Mouse (Mus musculus): ENCODE data around the gene Apba1. TPM values are rescaled to one million over a fixed set of nuclear protein-coding genes. Genes with fewer than 3 reads are reported as not detected.

The Apba1 gene
- polyA plus RNA-seq, 1 experiment from 2014 or later, result 0.10 TPM

- no peak overlapping the region for H3K9ac ChIP-seq (ENCODE audit: low read depth, low read length)
- H3K4me1 ChIP-seq (replicated peaks; ENCODE audit: control insufficient read depth, insufficient read depth, low read length), result no peaks in the 10 kb centered on the region
- no peaks in the 10 kb centered on the region for H3K36me3 ChIP-seq (ENCODE audit: control insufficient read depth, insufficient read depth, low read length)
- ATAC-seq (replicated peaks; ENCODE audit: low FRiP score), result no peak
- no peaks in the 10 kb centered on the region for H3K9me3 ChIP-seq (ENCODE audit: control insufficient read depth, low read length)
- H3K4me3 ChIP-seq (ENCODE audit: low read depth, low read length), result no peak overlapping the region
- no peak overlapping the region for H3K4me2 ChIP-seq
- H3K27me3 ChIP-seq (replicated peaks; ENCODE audit: control insufficient read depth, insufficient read depth, low read length), result no peaks in the 10 kb centered on the region
- no peak for DNase-seq (ENCODE audit: low spot score)
- no peak overlapping the region for H3K27ac ChIP-seq (ENCODE audit: low read depth, low read length)
- 62% methylated on average over 10 of the region's 10 CpGs for WGBS
These were observed 12.1 kb downstream of the Apba1 start for GRCm38 (mm10) chr19:23770494-23771423.

GRCm38 (mm10) chr19:23771971-23772370 lies 13.3 kb downstream of the Apba1 start:
- Histone ChIP-seq H3K4me2 (no peak overlapping the region), H3K4me3 (ENCODE audit: low read depth, low read length) (no peak overlapping the region), H3K36me3 (ENCODE audit: control insufficient read depth, insufficient read depth, low read length) (no peaks in the 10 kb centered on the region), H3K4me1 (replicated peaks; ENCODE audit: control insufficient read depth, insufficient read depth, low read length) (no peaks in the 10 kb centered on the region), H3K27ac (ENCODE audit: low read depth, low read length) (no peak overlapping the region), H3K9ac (ENCODE audit: low read depth, low read length) (no peak overlapping the region), H3K9me3 (ENCODE audit: control insufficient read depth, low read length) (no peaks in the 10 kb centered on the region), H3K27me3 (replicated peaks; ENCODE audit: control insufficient read depth, insufficient read depth, low read length) (no peaks in the 10 kb centered on the region)
- no peak for DNase-seq (ENCODE audit: low spot score)
- ATAC-seq (replicated peaks; ENCODE audit: low FRiP score), result no peak
- 52% methylated on average over 7 of the region's 7 CpGs for WGBS

GRCm38 (mm10) chr19:23775356-23775755 lies 16.7 kb downstream of the Apba1 start:
- Histone ChIP-seq H3K36me3 (ENCODE audit: control insufficient read depth, insufficient read depth, low read length) (no peaks in the 10 kb centered on the region), H3K27me3 (replicated peaks; ENCODE audit: control insufficient read depth, insufficient read depth, low read length) (no peaks in the 10 kb centered on the region), H3K27ac (ENCODE audit: low read depth, low read length) (no peak overlapping the region), H3K9ac (ENCODE audit: low read depth, low read length) (no peak overlapping the region), H3K4me2 (no peak overlapping the region), H3K9me3 (ENCODE audit: control insufficient read depth, low read length) (no peaks in the 10 kb centered on the region), H3K4me1 (replicated peaks; ENCODE audit: control insufficient read depth, insufficient read depth, low read length) (no peaks in the 10 kb centered on the region), H3K4me3 (ENCODE audit: low read depth, low read length) (no peak overlapping the region)
- WGBS, result 84% methylated on average over 6 of the region's 6 CpGs
- DNase-seq (ENCODE audit: low spot score) (no peak), ATAC-seq (replicated peaks; ENCODE audit: low FRiP score) (no peak)

DNA sequence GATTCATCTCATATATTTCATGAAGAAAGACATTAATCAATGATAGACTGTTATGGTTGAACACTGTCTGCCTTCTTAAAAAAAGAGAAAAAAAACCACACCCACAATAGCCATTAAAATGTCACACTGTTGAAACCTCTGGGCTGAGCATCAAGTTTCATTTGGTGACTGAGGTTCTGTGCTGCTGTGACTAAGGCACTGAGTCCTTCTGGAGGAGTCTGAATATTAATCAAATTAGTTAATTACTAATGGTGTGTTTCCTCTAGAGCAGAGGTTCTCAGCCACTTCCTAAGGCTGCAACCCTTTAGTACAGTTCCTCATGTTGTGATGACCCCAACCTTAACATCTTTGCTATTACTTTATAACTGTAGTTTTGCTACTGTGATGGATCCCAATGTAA lies 20.4 kb downstream of the Apba1 start:
- H3K36me3 ChIP-seq (ENCODE audit: control insufficient read depth, insufficient read depth, low read length), result no peaks in the 10 kb centered on the region
- H3K27me3 ChIP-seq (replicated peaks; ENCODE audit: control insufficient read depth, insufficient read depth, low read length), result no peaks in the 10 kb centered on the region
- no peaks in the 10 kb centered on the region for H3K4me1 ChIP-seq (replicated peaks; ENCODE audit: control insufficient read depth, insufficient read depth, low read length)
- DNase-seq (ENCODE audit: low spot score), result no peak
- H3K9ac ChIP-seq (ENCODE audit: low read depth, low read length), result no peak overlapping the region
- H3K27ac ChIP-seq (ENCODE audit: low read depth, low read length), result no peak overlapping the region
- H3K4me3 ChIP-seq (ENCODE audit: low read depth, low read length), result no peak overlapping the region
- H3K9me3 ChIP-seq (ENCODE audit: control insufficient read depth, low read length), result no peaks in the 10 kb centered on the region
- ATAC-seq (replicated peaks; ENCODE audit: low FRiP score), result no peak
- no peak overlapping the region for H3K4me2 ChIP-seq

- H3K9ac ChIP-seq (ENCODE audit: low read depth, low read length), result no peak overlapping the region
- ATAC-seq (replicated peaks; ENCODE audit: low FRiP score) (no peak), DNase-seq (ENCODE audit: low spot score) (no peak)
- H3K36me3 ChIP-seq (ENCODE audit: control insufficient read depth, insufficient read depth, low read length), result no peaks in the 10 kb centered on the region
- no peaks in the 10 kb centered on the region for H3K9me3 ChIP-seq (ENCODE audit: control insufficient read depth, low read length)
- H3K4me1 ChIP-seq (replicated peaks; ENCODE audit: control insufficient read depth, insufficient read depth, low read length), result no peaks in the 10 kb centered on the region
- WGBS, result 70% methylated on average over 4 of the region's 4 CpGs
- no peak overlapping the region for H3K4me3 ChIP-seq (ENCODE audit: low read depth, low read length)
- no peaks in the 10 kb centered on the region for H3K27me3 ChIP-seq (replicated peaks; ENCODE audit: control insufficient read depth, insufficient read depth, low read length)
- no peak overlapping the region for H3K4me2 ChIP-seq
- H3K27ac ChIP-seq (ENCODE audit: low read depth, low read length), result no peak overlapping the region
These were observed 21.4 kb downstream of the Apba1 start for GRCm38 (mm10) chr19:23780105-23780504.

GRCm38 (mm10) chr19:23781968-23782367 lies 23.3 kb downstream of the Apba1 start:
- 11% methylated on average over 9 of the region's 9 CpGs for WGBS
- ATAC-seq (replicated peaks; ENCODE audit: low FRiP score) (peak; percentile 41), DNase-seq (ENCODE audit: low spot score) (no peak)
- no peaks in the 10 kb centered on the region for H3K36me3 ChIP-seq (ENCODE audit: control insufficient read depth, insufficient read depth, low read length)
- no peaks in the 10 kb centered on the region for H3K27me3 ChIP-seq (replicated peaks; ENCODE audit: control insufficient read depth, insufficient read depth, low read length)
- H3K4me2 ChIP-seq, result no peak overlapping the region
- H3K9me3 ChIP-seq (ENCODE audit: control insufficient read depth, low read length), result no peaks in the 10 kb centered on the region
- H3K4me1 ChIP-seq (replicated peaks; ENCODE audit: control insufficient read depth, insufficient read depth, low read length), result no peaks in the 10 kb centered on the region
- no peak overlapping the region for H3K27ac ChIP-seq (ENCODE audit: low read depth, low read length)
- no peak overlapping the region for H3K9ac ChIP-seq (ENCODE audit: low read depth, low read length)
- no peak overlapping the region for H3K4me3 ChIP-seq (ENCODE audit: low read depth, low read length)

DNA sequence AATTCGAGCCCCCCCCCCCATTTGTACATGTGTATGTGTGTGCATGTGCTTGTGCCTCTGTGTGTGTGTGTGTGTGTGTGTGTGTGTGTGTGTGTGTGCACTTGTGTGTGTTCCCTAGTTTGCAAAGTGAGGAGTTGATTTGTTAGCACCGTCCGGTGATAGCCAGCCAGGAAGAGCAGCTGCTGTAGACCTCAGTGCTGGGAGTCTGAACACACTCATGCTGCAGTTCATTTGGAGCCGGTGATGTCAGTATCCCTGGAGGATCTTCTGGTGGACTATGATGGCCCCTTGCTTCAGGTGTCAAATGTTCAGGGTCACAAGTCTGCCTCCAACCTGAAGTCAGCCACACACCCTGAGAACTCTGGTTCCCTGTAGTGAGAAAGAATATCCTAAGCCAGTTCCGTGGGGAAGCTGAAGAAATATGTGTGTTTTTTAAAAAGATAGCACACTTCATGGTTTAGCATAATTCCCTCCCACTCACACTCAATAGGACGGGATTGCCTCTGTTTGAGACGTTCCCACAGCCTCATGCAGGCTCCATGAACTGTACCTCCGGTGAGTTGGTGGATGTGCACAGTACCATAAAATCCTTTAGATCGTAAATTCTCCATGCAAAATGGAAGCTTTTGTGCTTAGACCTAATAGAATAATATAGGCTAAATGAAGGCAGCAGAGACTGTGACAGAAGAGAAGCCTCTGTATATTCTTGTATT lies 29.9 kb downstream of the Apba1 start:
- DNase-seq (ENCODE audit: low spot score), result no peak
- Histone ChIP-seq H3K9me3 (ENCODE audit: control insufficient read depth, low read length) (no peaks in the 10 kb centered on the region), H3K27ac (ENCODE audit: low read depth, low read length) (no peak overlapping the region), H3K9ac (ENCODE audit: low read depth, low read length) (no peak overlapping the region), H3K4me1 (replicated peaks; ENCODE audit: control insufficient read depth, insufficient read depth, low read length) (no peaks in the 10 kb centered on the region), H3K36me3 (ENCODE audit: control insufficient read depth, insufficient read depth, low read length) (no peaks in the 10 kb centered on the region), H3K4me3 (ENCODE audit: low read depth, low read length) (no peak overlapping the region), H3K27me3 (replicated peaks; ENCODE audit: control insufficient read depth, insufficient read depth, low read length) (no peaks in the 10 kb centered on the region), H3K4me2 (no peak overlapping the region)
- no peak for ATAC-seq (replicated peaks; ENCODE audit: low FRiP score)
- WGBS, result 81% methylated on average over 9 of the region's 9 CpGs

DNA sequence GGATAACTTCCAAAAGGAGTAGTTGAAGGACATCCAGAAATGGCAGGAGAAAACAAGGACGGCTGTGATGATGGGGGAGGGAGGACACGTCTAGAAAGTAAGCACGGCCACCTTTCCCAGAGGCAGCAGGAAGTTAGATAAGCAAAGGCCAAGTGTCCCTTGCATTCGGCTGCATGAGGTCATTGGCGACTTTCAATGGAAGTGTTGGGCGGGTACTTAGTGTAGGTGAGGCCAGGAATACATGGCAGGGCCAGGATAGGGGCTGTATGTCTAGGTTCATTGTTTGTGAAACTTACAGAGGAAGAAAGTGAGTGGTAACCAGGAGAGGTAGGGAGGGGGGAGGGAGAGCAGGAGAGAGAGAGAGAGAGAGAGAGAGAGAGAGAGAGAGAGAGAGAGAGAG lies 33.0 kb downstream of the Apba1 start:
- no peak overlapping the region for H3K9ac ChIP-seq (ENCODE audit: low read depth, low read length)
- no peaks in the 10 kb centered on the region for H3K9me3 ChIP-seq (ENCODE audit: control insufficient read depth, low read length)
- H3K36me3 ChIP-seq (ENCODE audit: control insufficient read depth, insufficient read depth, low read length), result no peaks in the 10 kb centered on the region
- no peak overlapping the region for H3K4me3 ChIP-seq (ENCODE audit: low read depth, low read length)
- no peak overlapping the region for H3K4me2 ChIP-seq
- no peaks in the 10 kb centered on the region for H3K27me3 ChIP-seq (replicated peaks; ENCODE audit: control insufficient read depth, insufficient read depth, low read length)
- DNase-seq (ENCODE audit: low spot score), result no peak
- 31% methylated on average over 6 of the region's 6 CpGs for WGBS
- no peak for ATAC-seq (replicated peaks; ENCODE audit: low FRiP score)
- H3K27ac ChIP-seq (ENCODE audit: low read depth, low read length), result no peak overlapping the region
- no peaks in the 10 kb centered on the region for H3K4me1 ChIP-seq (replicated peaks; ENCODE audit: control insufficient read depth, insufficient read depth, low read length)

DNA sequence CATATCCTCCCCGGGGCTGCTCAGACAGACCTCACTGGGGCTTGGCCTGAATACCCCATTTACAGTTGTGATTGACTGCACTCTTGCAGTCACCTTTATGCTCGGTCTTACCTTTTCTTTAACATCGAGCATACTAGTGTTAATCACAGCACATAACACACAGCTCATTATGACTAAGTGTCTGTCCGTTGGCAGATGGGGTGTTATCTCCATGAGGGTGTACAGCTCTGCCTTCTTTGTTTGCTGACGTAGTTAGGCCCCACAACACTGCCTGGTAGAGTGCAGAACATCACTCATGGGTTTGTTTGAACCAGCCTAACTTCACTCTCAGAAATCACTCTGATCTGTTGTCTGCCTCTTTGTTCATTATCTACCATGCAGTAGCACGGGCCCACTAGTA lies 33.9 kb downstream of the Apba1 start:
- H3K4me1 ChIP-seq (replicated peaks; ENCODE audit: control insufficient read depth, insufficient read depth, low read length), result no peaks in the 10 kb centered on the region
- no peak overlapping the region for H3K4me2 ChIP-seq
- DNase-seq (ENCODE audit: low spot score) (no peak), ATAC-seq (replicated peaks; ENCODE audit: low FRiP score) (no peak)
- no peaks in the 10 kb centered on the region for H3K27me3 ChIP-seq (replicated peaks; ENCODE audit: control insufficient read depth, insufficient read depth, low read length)
- WGBS, result 82% methylated on average over 6 of the region's 6 CpGs
- no peak overlapping the region for H3K9ac ChIP-seq (ENCODE audit: low read depth, low read length)
- H3K4me3 ChIP-seq (ENCODE audit: low read depth, low read length), result no peak overlapping the region
- no peaks in the 10 kb centered on the region for H3K9me3 ChIP-seq (ENCODE audit: control insufficient read depth, low read length)
- no peak overlapping the region for H3K27ac ChIP-seq (ENCODE audit: low read depth, low read length)
- no peaks in the 10 kb centered on the region for H3K36me3 ChIP-seq (ENCODE audit: control insufficient read depth, insufficient read depth, low read length)
